Mouse (Mus musculus) brown adipose tissue, adult 24 weeks (tissue): ENCODE results near the gene Ppp2r5a. TPM values are rescaled to one million over a fixed set of nuclear protein-coding genes. Genes with fewer than 3 reads are reported as not detected.

ENCODE experiments used
- H3K27ac ChIP-seq: fragments of 200-500 bp; replicated peaks from 2 replicates; pipeline ENCODE4 v1.5.1; 2012; ENCODE audit warnings: low read depth, mild to moderate bottlenecking, low read length
- H3K4me1 ChIP-seq: fragments of 200-500 bp; 2 replicates; pipeline ENCODE4 v1.6.1; 2012; ENCODE audit warnings: low read length, mixed read lengths; ENCODE audit not compliant: control insufficient read depth, insufficient read depth, insufficient read length
- H3K4me3 ChIP-seq: fragments of 200-500 bp; 2 replicates; pipeline ENCODE4 v1.5.1; 2012; ENCODE audit warnings: low read depth, mild to moderate bottlenecking, low read length, moderate library complexity; ENCODE audit not compliant: insufficient read depth
- polyA plus RNA-seq: library from polyadenylated mRNA; stranded (reverse); fragments of >200 nt; gene quantifications from 2 replicates; pipeline ENCODE4 v1.2.4, GENCODE M21; 2012; ENCODE audit not compliant: missing spikeins, insufficient read depth, insufficient read length

Ppp2r5a gene
- polyA plus RNA-seq: 895 and 923 TPM in 2 replicates

DNA sequence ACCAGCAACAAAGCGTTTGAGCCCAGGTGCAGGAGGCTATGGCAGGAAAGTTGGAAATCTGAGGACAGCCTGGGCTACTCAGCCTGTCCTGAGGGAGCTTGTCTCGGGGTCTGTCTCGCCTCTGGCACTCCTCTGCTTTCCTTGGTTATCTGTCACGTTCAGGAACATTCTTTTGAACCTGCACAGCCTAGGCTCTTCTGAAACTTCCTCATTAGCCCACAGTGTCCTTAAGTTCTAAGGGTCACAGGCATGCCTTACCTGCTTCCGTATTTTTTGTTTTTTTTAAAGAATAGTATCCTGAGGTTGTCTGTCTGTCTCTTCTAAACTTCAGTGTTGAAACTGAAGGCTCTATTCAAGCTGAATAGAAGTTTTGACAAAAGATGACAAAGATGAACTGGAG lies at the start of gene Ppp2r5a:
Gene Ppp2r5a, minus strand, starts transcription at position 199 of the 400 bp plus-strand sequence.
- H3K4me3 ChIP-seq: no peak within 1 kb of the TSS
- peaks cover 3% of the 10 kb centered on the region; the same call in 1 of the 2 replicates for H3K4me1 ChIP-seq
- no peak within 1 kb of the TSS for H3K27ac ChIP-seq

DNA sequence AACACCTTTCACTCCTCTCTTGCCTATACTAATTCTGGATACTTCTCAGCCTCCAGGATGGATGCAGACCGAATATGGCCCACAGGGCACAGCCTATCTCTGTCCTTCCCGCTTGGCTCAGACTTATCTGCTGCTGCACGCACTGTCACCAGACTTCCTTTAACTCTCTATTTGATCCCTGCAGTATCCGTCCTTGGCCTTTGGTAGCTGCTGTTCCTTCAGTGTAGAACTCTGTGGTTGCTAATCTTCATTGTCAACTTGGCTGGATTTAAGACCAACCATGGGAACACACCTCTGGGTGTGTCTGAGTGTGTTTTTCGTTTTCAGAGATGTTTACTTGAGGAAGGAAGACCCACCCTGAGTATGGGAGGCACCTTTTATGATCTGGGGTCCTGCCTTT lies 47.5 kb upstream of the Ppp2r5a start:
- H3K4me3 ChIP-seq: no peak overlapping the region
- H3K27ac ChIP-seq: peak overlapping the region; percentile 96
- peaks cover 22% of the 10 kb centered on the region for H3K4me1 ChIP-seq

DNA sequence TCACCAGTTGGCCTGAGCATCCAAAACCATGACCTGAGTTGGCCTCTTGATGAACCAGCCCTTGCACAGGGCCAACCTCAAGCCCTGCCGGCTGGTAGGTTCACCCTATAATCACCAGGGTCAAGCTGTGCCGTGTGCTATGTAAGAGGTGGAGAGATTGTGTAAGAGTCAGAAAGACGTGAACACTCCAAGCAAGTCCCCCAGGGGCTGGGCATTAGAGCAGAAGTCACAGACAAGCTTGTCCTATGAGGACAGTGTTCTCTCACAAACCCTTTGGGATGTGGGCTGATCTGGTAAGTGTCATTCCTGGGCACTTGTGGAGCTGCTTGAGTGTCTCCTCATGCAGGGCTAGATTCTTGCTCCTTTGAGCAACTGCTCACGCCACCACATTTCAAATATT lies 46.5 kb upstream of the Ppp2r5a start:
- H3K4me1 ChIP-seq: peaks cover 27% of the 10 kb centered on the region
- H3K4me3 ChIP-seq: no peak overlapping the region
- peak overlapping the region; percentile 96; the same call in 1 of the 2 replicates for H3K27ac ChIP-seq

DNA sequence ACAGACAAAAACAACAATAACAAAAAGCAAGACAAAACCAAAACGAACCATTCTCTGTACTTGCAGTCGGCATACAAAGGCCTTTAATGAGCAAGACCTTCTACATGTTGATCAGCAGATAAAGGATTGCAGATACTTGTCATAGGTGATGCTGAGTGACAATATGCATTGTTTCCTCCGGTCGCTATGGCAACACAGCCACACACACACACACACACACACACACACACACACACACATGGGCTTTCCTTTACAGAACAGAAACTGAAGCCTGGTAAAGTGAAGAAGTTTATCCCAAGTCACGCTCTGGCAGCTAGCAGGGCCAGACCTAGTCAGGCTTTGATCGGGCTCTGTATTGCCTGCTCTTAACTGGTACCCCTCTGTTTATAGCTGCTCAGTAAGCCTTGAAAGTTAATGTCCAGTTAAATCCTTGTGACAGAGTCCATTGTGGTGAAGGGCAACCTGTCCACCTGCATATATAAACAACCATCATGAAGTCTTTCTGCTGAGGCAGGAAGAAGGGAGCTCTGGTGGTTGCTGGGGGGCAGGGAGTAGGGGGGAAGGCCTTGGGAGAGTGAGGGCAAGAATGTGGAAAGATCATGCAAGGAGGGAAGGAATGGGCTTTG lies 44.4 kb upstream of the Ppp2r5a start:
- H3K27ac ChIP-seq: peak overlapping the region; percentile 87
- peaks cover 21% of the 10 kb centered on the region for H3K4me1 ChIP-seq
- H3K4me3 ChIP-seq: no peak overlapping the region

DNA sequence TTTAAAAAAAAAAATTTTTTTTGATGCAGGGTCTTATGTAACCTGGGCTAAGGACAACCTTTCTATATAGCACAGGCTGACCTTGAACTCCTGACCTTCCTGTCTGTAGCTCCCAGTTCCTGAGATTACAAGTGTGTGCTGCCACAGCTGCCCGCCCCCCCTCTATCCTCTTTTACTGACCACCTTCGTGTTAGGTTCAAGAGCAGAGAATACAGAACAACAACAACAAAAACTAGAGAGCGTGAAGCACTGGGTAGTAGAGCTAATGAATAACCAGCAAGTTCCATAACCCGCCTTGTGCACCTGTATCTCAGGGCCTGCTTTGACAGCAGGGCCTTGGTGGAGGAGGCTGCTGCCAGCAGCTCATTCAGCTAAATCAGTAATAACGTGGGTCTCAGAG lies 43.2 kb upstream of the Ppp2r5a start:
- no peak overlapping the region for H3K4me3 ChIP-seq
- peaks cover 23% of the 10 kb centered on the region for H3K4me1 ChIP-seq
- H3K27ac ChIP-seq: peak overlapping the region; percentile 96

DNA sequence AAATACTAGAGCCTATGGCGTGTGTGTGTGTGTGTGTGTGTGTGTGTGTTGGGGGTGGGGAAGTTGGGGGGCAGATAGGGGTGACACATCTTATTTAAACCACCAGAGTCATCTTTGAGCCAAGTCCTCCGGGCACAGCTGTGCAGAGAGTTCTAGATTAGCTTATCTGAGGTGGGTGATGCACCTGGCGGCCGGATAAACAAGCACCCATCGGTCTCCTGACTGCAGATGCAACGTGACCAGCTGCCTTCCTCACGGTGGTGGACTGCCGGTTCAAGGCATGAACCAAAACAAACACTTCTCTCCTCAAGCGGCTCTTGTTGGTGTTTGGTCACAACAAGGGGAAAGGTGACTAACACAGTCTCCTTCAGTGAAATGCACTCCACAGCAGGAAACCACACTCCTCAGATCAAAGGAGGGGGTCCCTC lies 42.8 kb upstream of the Ppp2r5a start:
- H3K27ac ChIP-seq: peak overlapping the region; percentile 96
- H3K4me3 ChIP-seq: no peak overlapping the region

DNA sequence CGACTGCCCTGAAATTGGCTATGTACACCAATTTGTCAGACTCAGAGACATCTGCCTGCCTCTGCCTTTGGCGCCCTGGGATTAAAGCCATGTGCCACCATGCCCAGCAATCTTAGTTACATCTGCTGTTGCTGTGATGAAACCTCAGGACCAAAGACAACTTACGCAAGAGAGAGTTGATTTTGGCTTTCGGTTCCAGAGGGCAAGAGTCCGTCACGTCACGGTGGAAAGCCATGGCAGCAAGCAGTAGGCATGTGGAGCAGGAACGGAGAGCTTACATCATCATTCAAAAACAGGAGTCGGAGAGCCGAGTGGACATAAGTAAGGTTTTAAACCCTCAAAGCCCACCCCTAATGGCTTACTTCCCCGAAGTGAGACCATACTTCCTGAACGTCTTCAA lies 42.3 kb upstream of the Ppp2r5a start:
- H3K27ac ChIP-seq: peak overlapping the region; percentile 96

More for the DNA sequence above, 42.8 kb upstream of the Ppp2r5a start:
- peaks cover 22% of the 10 kb centered on the region for H3K4me1 ChIP-seq

DNA sequence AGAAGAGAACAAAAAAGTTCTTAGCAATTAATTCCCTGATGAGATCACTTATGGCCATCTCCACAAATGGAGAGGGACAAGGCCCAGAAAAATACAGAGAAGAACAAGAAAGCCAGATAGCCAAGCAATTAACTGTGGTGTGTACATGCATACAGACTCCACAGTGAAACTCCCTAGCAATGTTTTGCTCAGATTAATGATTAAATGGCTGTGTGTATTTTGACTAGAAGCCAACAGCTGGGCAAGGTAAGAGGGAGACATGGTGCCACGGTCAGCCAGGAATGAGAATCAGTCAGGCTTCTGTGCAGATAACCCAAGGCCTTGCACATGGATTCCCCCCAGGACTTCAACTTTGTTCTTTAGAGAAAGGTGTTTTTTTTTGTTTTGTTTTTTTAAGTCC lies 41.4 kb upstream of the Ppp2r5a start:
- H3K27ac ChIP-seq: peak overlapping the region; percentile 98
- peaks cover 15% of the 10 kb centered on the region for H3K4me1 ChIP-seq
- no peak overlapping the region for H3K4me3 ChIP-seq

More for the DNA sequence above, 42.3 kb upstream of the Ppp2r5a start:
- Histone ChIP-seq H3K4me3 (no peak overlapping the region), H3K4me1 (peaks cover 17% of the 10 kb centered on the region)

DNA sequence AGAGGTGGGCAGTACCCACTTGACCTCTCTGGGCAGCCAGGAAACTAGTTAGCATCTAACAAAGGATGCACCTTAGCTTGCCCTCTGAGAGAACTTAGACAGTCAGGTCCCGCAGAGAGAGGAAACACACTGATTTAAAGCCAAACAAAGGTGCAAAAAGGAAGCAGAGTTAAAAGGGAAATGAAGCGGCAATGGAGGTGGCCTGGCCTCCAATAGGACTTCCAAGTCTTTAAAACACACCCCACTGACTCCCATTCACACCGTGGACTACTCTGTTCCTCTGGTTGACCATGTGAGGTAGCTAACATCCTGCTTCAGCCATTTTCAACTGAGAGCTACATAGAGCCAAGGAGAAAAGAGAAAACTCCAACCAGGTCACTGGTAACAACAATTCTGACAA lies 35.9 kb upstream of the Ppp2r5a start:
- H3K4me3 ChIP-seq: no peak overlapping the region

DNA sequence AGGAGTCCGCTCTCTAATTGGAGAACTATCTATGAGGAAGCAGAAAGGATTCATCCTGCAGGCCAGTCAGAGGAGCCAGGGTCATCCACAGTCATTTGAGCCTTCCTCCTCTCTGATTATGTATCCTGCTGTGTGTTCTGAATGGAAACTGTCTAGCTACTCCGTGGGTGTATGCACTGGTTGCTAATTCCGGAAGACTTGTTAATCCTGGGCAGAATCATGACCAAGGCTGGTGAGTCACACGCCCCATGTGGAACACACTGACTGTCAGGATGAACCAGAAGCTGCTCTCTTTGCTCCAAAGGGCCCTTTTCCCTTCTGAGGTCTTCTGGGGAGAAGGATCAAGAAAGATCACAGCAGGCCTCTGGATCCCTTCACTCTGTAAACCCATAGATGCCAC lies 35.5 kb upstream of the Ppp2r5a start:
- Histone ChIP-seq H3K27ac (peak overlapping the region; percentile 23; the same call in 1 of the 2 replicates), H3K4me1 (peaks cover 29% of the 10 kb centered on the region), H3K4me3 (no peak overlapping the region)

More for the DNA sequence above, 35.9 kb upstream of the Ppp2r5a start:
- Histone ChIP-seq H3K27ac (peak overlapping the region; percentile 23; the same call in 1 of the 2 replicates), H3K4me1 (peaks cover 31% of the 10 kb centered on the region)

DNA sequence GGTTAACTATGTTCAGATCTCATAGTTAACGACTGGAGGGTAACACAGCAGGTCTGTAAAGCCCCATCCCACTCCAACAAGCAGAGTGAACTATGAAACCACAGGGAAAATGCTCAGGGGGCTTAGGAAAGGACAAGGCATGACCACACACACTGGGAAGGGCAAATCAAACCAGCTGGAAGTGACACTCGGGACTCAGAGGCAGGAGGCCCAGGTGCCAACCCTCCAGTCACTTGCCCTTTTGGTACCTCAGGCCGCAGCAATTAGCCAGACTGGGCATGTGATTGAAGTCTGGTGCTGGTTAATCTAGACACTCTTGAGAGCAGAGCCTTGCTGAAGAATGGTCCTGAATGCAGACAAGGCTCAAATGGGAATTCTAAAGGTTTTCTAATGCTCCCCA lies 33.6 kb upstream of the Ppp2r5a start:
- peaks cover 29% of the 10 kb centered on the region for H3K4me1 ChIP-seq
- H3K27ac ChIP-seq: peak overlapping the region; percentile 24; the same call in 1 of the 2 replicates
- no peak overlapping the region for H3K4me3 ChIP-seq

DNA sequence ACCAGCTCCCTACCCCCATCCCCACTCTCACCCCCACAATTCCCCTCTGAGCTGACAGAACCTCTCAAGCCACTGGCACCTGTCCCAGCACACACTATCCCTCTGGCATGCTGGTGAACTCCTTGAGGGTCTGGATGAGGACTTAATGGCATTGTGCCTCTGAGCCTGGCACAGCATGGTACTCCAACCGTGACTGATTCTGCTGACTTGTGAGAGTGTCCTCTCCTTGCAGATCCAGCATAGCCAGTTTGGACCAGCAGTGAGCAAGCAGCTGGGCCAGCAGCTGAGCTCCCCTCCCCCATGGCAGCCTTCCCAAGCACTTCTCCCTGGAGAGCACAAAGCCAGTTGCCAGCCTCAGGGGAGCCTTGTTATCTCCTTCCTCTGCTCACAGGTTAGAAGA lies 32.3 kb upstream of the Ppp2r5a start:
- Histone ChIP-seq H3K4me3 (no peak overlapping the region), H3K27ac (peak overlapping the region; percentile 24), H3K4me1 (peaks cover 29% of the 10 kb centered on the region)

DNA sequence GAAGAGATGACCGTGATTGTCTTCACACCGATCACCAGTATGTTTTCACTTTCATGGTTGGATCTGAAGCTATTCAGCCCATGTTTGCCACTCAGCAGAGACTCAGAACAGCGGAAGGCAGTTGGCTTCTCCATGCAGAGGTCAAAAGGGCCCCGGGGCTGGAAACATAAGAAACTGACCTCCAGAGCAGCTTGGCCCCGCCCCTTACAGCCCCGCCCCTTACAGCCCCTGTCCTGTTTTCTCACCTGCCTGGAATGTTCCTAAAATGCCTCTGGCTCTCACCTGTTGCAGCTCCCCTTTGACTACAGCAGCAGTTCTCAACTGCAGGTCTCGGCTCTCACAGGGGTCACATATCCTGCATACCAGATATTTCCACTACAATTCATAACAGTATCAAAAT lies 29.5 kb upstream of the Ppp2r5a start:
- H3K4me1 ChIP-seq: peaks cover 26% of the 10 kb centered on the region
- 0 out of 2 replicates have a peak overlapping the region, but pooled peaks have one; percentile 16 for H3K27ac ChIP-seq
- H3K4me3 ChIP-seq: no peak overlapping the region

DNA sequence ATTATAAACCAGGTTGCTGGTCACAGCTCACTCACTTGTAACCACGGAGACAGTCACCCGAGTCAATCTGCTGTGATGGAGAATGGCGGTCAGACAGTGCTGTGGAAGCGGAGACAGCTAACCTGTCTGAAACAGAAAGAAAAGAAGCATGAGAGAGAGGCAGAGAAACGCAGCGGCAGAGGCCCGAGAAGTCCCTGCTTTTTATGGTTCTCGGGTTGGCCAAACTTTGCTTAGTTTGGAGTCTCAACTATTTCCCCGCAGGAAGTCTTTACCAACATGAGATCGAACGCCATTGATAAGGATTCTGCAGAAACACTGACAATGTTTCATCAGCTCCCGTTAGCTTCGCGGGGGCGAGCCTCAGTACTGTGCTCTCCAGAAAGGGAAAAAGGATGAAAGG lies 29.0 kb upstream of the Ppp2r5a start:
- H3K27ac ChIP-seq: no peak overlapping the region
- no peak overlapping the region for H3K4me3 ChIP-seq
- H3K4me1 ChIP-seq: peaks cover 27% of the 10 kb centered on the region

DNA sequence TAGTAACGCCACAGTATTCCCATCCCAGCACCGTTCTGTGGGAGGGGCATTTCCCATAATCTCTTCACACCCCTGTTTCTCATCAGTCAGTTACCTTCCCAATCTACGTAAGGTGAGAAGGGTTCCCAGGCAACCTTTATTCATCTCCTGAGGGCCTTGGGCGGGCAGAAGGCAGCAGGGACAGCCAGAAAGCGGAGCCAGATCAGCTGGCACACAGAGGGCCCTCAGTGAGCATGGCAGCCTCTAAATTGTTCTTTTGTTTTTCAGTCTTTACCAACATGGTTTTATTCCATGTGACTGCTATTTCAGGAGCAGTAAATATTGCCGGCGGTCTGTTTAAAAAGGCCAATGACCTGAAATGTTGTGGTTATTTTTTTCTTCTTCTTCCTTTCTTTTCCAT lies 27.0 kb upstream of the Ppp2r5a start:
- no peak overlapping the region for H3K4me3 ChIP-seq
- peaks cover 17% of the 10 kb centered on the region for H3K4me1 ChIP-seq
- H3K27ac ChIP-seq: no peak overlapping the region

DNA sequence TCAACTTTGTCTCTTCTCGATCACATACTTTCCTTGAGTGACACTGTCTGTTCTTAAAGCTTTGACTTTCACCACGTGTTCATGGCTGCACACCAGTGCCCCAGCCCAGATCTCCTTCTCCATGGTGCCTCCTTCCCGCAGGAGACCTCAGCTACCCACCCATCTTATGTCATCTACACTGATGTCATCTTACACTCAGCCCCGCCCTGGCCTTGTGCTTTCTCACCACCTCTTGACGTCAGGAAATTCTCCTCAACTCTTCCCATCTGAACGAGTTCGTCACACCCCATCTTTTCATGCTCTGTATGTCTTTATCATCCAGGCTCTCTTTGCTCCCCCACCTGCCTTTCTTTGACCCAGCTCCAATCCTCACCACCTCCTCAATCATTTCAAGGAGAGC lies 22.8 kb upstream of the Ppp2r5a start:
- Histone ChIP-seq H3K4me3 (no peak overlapping the region), H3K27ac (0 out of 2 replicates have a peak overlapping the region, but pooled peaks have one; percentile 2), H3K4me1 (peaks cover 14% of the 10 kb centered on the region)
